Mouse (Mus musculus) ES-Bruce4 (cell line): Measurements from ENCODE around the gene Araf. TPM values are rescaled to one million over a fixed set of nuclear protein-coding genes. Genes with fewer than 3 reads are reported as not detected.
A peak's percentile ranks its signal among the peaks of the same experiment; 100 is the strongest.
"Not testable (repeated sequence)": the region's sequence is repeated elsewhere in the genome, so short reads cannot be mapped to it uniquely, and the experiment has no call there.

ENCODE experiments used
- H3K27ac ChIP-seq: 2 replicates; pipeline ENCODE4 v1.5.1; 2012; ENCODE audit warnings: low read length, inconsistent platforms; ENCODE audit not compliant: insufficient read depth
- H3K27me3 ChIP-seq: 2 replicates; pipeline ENCODE4 v1.6.1; 2012; ENCODE audit warnings: mild to moderate bottlenecking, low read length, inconsistent platforms; ENCODE audit not compliant: control insufficient read depth, poor library complexity, insufficient read depth, severe bottlenecking
- H3K36me3 ChIP-seq: 2 replicates; pipeline ENCODE4 v1.6.1; 2012; ENCODE audit warnings: inconsistent platforms, mild to moderate bottlenecking, low read length, moderate library complexity; ENCODE audit not compliant: control insufficient read depth, poor library complexity, insufficient read depth, severe bottlenecking
- H3K4me1 ChIP-seq: one replicate; pipeline ENCODE4 v1.8.1; 2011; ENCODE audit warnings: low read length; ENCODE audit not compliant: control insufficient read depth, insufficient read depth
- H3K4me3 ChIP-seq: 2 replicates; pipeline ENCODE4 v1.5.1; 2011; ENCODE audit warnings: low read depth, mild to moderate bottlenecking, low read length
- H3K9ac ChIP-seq: 2 replicates; pipeline ENCODE4 v1.6.1; 2012; ENCODE audit warnings: low read depth, mild to moderate bottlenecking, inconsistent platforms; ENCODE audit not compliant: poor library complexity, severe bottlenecking
- H3K9me3 ChIP-seq: replicated peaks from 2 replicates; pipeline ENCODE4 v1.6.1; 2012; ENCODE audit warnings: mild to moderate bottlenecking, low read length, inconsistent platforms; ENCODE audit not compliant: control insufficient read depth, poor library complexity, insufficient read depth, severe bottlenecking
- CTCF ChIP-seq: IDR thresholded peaks from one replicate; pipeline ENCODE4 v1.8.1; 2011; ENCODE audit warnings: low read depth, low read length
- EP300 ChIP-seq: IDR thresholded peaks from 2 replicates; pipeline ENCODE4 v1.6.1; 2011; ENCODE audit warnings: low read depth, low read length; ENCODE audit not compliant: insufficient read depth
- POLR2A ChIP-seq: IDR thresholded peaks from one replicate; pipeline ENCODE4 v1.8.1; 2011; ENCODE audit warnings: low read length; ENCODE audit not compliant: insufficient read depth
- polyA plus RNA-seq: library from polyadenylated mRNA; stranded (reverse); fragments of >200 nt; gene quantifications from 2 replicates; pipeline ENCODE4 v1.2.4, GENCODE M21; 2011; ENCODE audit warnings: low read depth; ENCODE audit not compliant: missing spikeins, insufficient read depth, insufficient read length

Araf gene
- polyA plus RNA-seq, 1 experiment: 68.0 TPM

DNA sequence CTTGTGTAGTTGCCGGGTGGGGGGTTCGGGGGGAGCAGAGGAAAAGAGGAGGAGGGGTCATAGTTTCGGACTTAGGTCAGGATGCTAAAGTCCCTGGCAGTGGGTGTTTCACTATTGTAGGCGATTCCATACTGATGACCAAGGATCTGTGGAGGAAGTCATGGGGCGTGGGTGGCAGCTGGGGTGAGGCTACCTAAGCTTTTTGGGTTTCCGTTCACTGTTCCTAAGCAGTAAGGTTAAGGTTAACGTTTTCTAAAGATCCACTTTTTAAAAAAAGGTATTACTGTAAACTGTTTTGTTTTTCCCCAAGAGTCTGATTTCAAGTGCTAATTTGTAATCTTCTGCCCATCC is 1.2 kb downstream of the Araf start:
- Histone ChIP-seq H3K9me3 (no peaks in the 10 kb centered on the region), H3K4me1 (no peaks in the 10 kb centered on the region), H3K9ac (peak overlapping the region; percentile 84), H3K27ac (no peak overlapping the region), H3K27me3 (no peaks in the 10 kb centered on the region), H3K36me3 (peaks cover 2% of the 10 kb centered on the region; the same call in 1 of the 2 replicates), H3K4me3 (peak overlapping the region; percentile 86)
- TF ChIP-seq POLR2A (no peak), EP300 (no peak), CTCF (no peak)

DNA sequence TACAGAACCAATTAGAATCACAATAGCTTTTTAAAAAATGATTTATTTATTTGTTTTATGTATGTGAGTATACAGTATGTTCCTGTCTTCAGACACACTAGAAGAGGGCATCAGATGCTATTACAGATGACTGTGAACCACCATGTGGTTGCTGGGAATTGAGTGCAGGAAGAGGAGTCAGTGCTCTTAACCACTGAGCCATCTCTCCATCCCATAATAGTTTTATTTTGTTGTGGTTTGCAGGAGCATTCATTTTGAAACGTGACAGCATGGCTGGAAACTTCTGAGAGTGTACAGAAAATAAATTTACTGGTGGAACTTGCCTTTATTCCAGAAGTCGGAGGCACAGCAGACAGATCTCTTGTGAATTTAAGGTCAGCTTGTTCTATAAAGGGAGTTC is 3.8 kb downstream of the Araf start:
- peaks cover 2% of the 10 kb centered on the region; the same call in 1 of the 2 replicates for H3K36me3 ChIP-seq
- H3K9me3 ChIP-seq: no peaks in the 10 kb centered on the region
- no peaks in the 10 kb centered on the region for H3K4me1 ChIP-seq
- H3K9ac ChIP-seq: no peak overlapping the region
- H3K4me3 ChIP-seq: no peak overlapping the region
- H3K27me3 ChIP-seq: no peaks in the 10 kb centered on the region
- no peak overlapping the region for H3K27ac ChIP-seq
- TF ChIP-seq CTCF (no peak), POLR2A (no peak), EP300 (no peak)

DNA sequence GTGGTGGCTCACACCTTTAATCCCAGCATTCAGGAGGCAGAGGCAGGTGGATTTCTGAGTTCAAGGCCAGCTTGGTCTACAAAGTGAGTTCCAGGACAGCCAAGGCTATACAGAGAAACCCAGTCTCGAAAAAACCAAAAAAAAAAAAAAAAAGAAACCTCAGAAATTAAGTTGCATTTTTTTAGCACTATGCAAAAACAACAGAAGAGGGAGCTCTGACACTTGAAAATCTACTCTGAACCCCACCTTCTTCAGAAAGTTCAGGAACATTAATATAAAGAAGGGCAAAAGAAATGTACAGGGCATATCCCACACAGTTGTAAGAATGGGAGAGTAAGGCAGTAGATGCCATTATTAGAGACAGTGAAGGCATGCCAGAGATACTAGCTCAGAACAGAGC is 6.7 kb downstream of the Araf start:
- H3K4me1 ChIP-seq, H3K9ac ChIP-seq, H3K27me3 ChIP-seq, H3K4me3 ChIP-seq, H3K36me3 ChIP-seq, H3K9me3 ChIP-seq, H3K27ac ChIP-seq: not testable (repeated sequence)

DNA sequence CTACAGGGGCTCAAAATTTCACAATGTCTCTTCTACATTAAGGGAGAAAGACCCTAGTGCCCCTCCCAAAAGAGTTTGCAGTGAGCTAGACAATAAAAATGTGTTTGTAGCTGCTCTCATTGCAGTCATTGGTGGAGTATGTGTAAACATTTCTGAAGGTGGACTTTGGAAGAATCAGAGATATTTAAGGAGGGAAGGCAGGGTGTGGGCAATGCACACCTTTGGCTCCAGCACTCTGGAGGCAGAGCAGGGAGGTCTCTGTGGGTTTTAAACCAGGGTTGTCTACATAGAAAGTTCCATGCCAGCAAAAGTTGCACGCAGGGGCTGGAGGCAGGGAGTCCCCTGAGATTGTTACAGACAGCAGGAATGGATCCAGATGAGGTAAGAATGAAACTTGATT is 8.7 kb downstream of the Araf start:
- Histone ChIP-seq H3K27ac (no peak overlapping the region), H3K4me1 (no peaks in the 10 kb centered on the region)
- TF ChIP-seq CTCF: no peak
- no peak for TF ChIP-seq POLR2A
- no peak for TF ChIP-seq EP300

DNA sequence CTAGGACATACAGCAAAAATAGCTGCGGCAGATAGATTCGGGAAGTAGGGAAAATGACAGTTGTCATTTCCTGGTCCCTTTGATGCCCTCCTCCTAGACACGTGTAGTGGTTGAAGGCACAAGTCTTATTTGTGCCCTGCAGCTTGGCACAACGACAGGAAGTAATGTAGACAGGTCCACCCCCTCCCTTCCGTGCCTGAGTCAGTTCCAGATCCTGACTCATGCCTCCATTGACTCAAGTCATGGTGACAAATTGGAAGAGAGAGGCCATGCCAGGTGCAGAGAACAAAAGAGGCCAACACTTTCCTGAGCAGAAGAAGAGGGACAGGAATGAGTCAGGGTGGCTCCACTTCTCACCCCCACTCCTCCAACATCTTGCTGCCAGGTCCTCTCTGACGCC is 19.4 kb downstream of the Araf start:
- Histone ChIP-seq H3K9ac (no peak overlapping the region), H3K27ac (no peak overlapping the region), H3K36me3 (no peaks in the 10 kb centered on the region), H3K27me3 (no peaks in the 10 kb centered on the region), H3K9me3 (no peaks in the 10 kb centered on the region), H3K4me3 (no peak overlapping the region), H3K4me1 (no peaks in the 10 kb centered on the region)
- no peak for TF ChIP-seq POLR2A
- TF ChIP-seq CTCF: no peak
- no peak for TF ChIP-seq EP300

More for the DNA sequence above, 8.7 kb downstream of the Araf start:
- no peaks in the 10 kb centered on the region for H3K36me3 ChIP-seq
- H3K9me3 ChIP-seq: no peaks in the 10 kb centered on the region
- H3K27me3 ChIP-seq: no peaks in the 10 kb centered on the region
- H3K4me3 ChIP-seq: no peak overlapping the region
- no peak overlapping the region for H3K9ac ChIP-seq

DNA sequence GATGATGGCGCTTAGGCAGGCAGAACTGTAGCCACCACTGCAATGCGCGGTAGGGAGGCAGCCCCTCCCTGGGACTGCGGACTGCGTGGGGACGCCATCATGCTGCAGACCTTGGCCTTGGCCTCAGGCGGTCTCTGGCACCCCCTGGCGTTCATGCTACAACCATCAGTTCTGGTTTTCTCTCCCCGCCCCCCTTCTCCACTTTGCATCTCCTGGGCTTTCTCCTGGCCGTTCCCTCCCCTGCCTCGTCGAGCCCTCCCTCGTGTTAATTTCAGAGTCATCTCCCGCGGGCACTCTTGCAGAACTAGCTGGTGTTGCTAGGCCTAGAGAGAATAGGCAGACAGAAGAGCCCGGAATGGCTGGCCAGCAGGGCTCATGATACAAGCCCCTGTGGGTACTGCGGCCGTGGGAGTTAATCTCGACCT is 21.6 kb downstream of the Araf start:
- Histone ChIP-seq H3K4me3 (peak overlapping the region; percentile 54), H3K27me3 (no peaks in the 10 kb centered on the region), H3K9ac (peak overlapping the region; percentile 46), H3K4me1 (no peaks in the 10 kb centered on the region), H3K27ac (peak overlapping the region; percentile 26; the same call in 1 of the 2 replicates), H3K9me3 (no peaks in the 10 kb centered on the region), H3K36me3 (no peaks in the 10 kb centered on the region)
- TF ChIP-seq POLR2A (no peak), CTCF (peak; percentile 71), EP300 (peak; percentile 49; the same call in 1 of the 2 replicates)
